24 mouse cellular contexts compared by ENCODE assay signal in the genomic region with DNA sequence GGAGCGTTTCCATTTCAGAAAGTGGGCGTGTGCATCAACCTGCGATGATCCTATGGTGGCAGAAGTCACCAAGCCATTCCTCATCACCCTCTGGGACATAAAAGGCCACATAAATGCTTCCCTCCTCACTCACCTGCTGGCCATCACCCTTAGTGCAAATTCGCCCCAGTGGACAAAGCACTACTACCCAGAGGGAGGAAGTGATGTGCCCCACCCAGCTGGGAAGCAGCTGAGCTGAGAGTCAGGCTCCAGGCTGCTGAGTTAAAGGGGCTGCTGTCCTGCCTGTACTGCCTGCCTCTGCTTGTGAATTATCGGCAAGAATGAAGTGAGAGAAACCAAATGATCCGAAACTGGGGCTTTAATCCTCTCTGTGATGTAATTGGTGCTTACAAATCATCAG. TPM values are rescaled to one million over a fixed set of nuclear protein-coding genes. Genes with fewer than 3 reads are reported as not detected.
DNase-seq lines count a peak whose midpoint lies in the region; ATAC-seq and TF ChIP-seq lines count a peak whose summit lies in the region.
"Had no signal": no experiment of that assay in that cellular context is flagged by ENCODE, and none has a peak within 500 bp of the region (broad histone marks: within the 10 kb centered on the region; RNA-seq: fewer than 3 reads in every experiment).

No protein-coding gene starts in this region.

- no peak for DNase-seq in heart, embryonic 10.5 days (ENCODE audit: low spot score)
- DNase-seq in heart, postnatal 25 days (ENCODE audit: low spot score), result no peak
- no peak for DNase-seq in lung, postnatal 25 days (ENCODE audit: low spot score)
- DNase-seq in liver, embryonic 14.5 days (ENCODE audit: low read depth in 3 of 3, low spot score in 3 of 3), result no peak
- DNase-seq in stomach, postnatal 0 days (ENCODE audit: low spot score), result peak; percentile 25
- DNase-seq in ovary, postnatal 10 days (ENCODE audit: low spot score), result no peak
- no peak for DNase-seq in c-Kit-positive CD71-positive TER-119-positive erythroid progenitor cells, embryonic 14.5 days (ENCODE audit: low spot score)
- DNase-seq: adrenal gland, postnatal 14 days; cerebellum, postnatal 10 days; gastrocnemius, postnatal 25 days; heart, postnatal 14 days; kidney, adult 18-20 months; layer of hippocampus, adult 9-11 months; midbrain, embryonic 14.5 days; right cerebral cortex, postnatal 14 days; thymus, postnatal 25 days had no signal

- intact Hi-C loops in heart, postnatal 25 days (cut with DNase I), result no loop called here

- peak overlapping the region; percentile 66; the same call in 1 of the 2 replicates for H3K27ac ChIP-seq in heart, embryonic 10.5 days
- H3K27ac ChIP-seq in lung, embryonic 15.5 days, result no peak overlapping the region
- H3K27ac ChIP-seq in liver, embryonic 14.5 days, result no peak overlapping the region
- H3K27ac ChIP-seq in stomach, postnatal 0 days (replicated peaks), result no peak overlapping the region
- H3K27ac ChIP-seq: embryonic facial prominence, embryonic 12.5 days; forebrain, embryonic 15.5 days; heart, embryonic 13.5 days; hindbrain, embryonic 14.5 days had no signal

- WGBS in heart, embryonic 10.5 days, result 74% methylated on average over 6 of the region's 6 CpGs
- 72% methylated on average over 6 of the region's 6 CpGs for WGBS in lung, embryonic 15.5 days
- 32% methylated on average over 6 of the region's 6 CpGs for WGBS in liver, embryonic 14.5 days (ENCODE audit: insufficient replicate concordance)
- WGBS in stomach, postnatal 0 days, result 68% methylated on average over 6 of the region's 6 CpGs

- no peak overlapping the region for H3K4me3 ChIP-seq in heart, embryonic 10.5 days
- H3K4me3 ChIP-seq in lung, embryonic 15.5 days, result no peak overlapping the region
- H3K4me3 ChIP-seq in liver, embryonic 14.5 days (ENCODE audit: insufficient read depth in 1 of 2, low read depth in 2 of 2, low read length in 2 of 2), result no peak overlapping the region
- no peak overlapping the region for H3K4me3 ChIP-seq in stomach, postnatal 0 days (ENCODE audit: low read depth, low read length)
- H3K4me3 ChIP-seq: embryonic facial prominence, embryonic 12.5 days; erythroblast, embryonic 14.5 days; forebrain, embryonic 15.5 days; heart, embryonic 13.5 days had no signal

- H3K4me1 ChIP-seq in heart, embryonic 10.5 days, result peaks cover 16% of the 10 kb centered on the region
- 0 out of 2 replicates have a peak, but pooled peaks cover 5% of the 10 kb centered on the region for H3K4me1 ChIP-seq in lung, embryonic 15.5 days
- peaks cover 26 to 42% of the 10 kb centered on the region in 2 experiments for H3K4me1 ChIP-seq in liver, embryonic 14.5 days (replicated peaks; ENCODE audit: control insufficient read depth in 2 of 2, insufficient read depth in 2 of 2, low read length in 1 of 2)
- H3K4me1 ChIP-seq in stomach, postnatal 0 days (replicated peaks; ENCODE audit: control insufficient read depth, insufficient read depth), result 0 out of 2 replicates have a peak, but pooled peaks cover 5% of the 10 kb centered on the region
- H3K4me1 ChIP-seq: forebrain, embryonic 15.5 days had no signal

- ATAC-seq in lung, embryonic 15.5 days (ENCODE audit: borderline replicate concordance, extremely low read depth, low FRiP score, low TSS enrichment), result peak; percentile 13; the same call in 1 of the 2 replicates
- peak; percentile 62; the same call in 1 of the 2 replicates for ATAC-seq in liver, embryonic 14.5 days (ENCODE audit: insufficient read depth)
- no peak for ATAC-seq in stomach, postnatal 0 days (ENCODE audit: low FRiP score, low TSS enrichment)
- ATAC-seq: CD4-positive, CD25-positive, alpha-beta regulatory T cell, adult 4 months; forebrain, embryonic 15.5 days; inflammation-experienced regulatory T-cells, adult 6 months had no signal

- H3K4me2 ChIP-seq in lung, embryonic 15.5 days, result no peak overlapping the region
- H3K4me2 ChIP-seq in liver, embryonic 14.5 days (ENCODE audit: low read depth), result peak overlapping the region; percentile 15; the same call in 1 of the 2 replicates
- no peak overlapping the region for H3K4me2 ChIP-seq in stomach, postnatal 0 days (replicated peaks; ENCODE audit: low read depth)
- H3K4me2 ChIP-seq: embryonic facial prominence, embryonic 12.5 days; forebrain, embryonic 15.5 days; heart, embryonic 13.5 days; hindbrain, embryonic 14.5 days had no signal

- no peaks in the 10 kb centered on the region for H3K36me3 ChIP-seq in heart, embryonic 10.5 days
- no peaks in the 10 kb centered on the region for H3K36me3 ChIP-seq in lung, embryonic 15.5 days
- no peaks in the 10 kb centered on the region for H3K36me3 ChIP-seq in liver, embryonic 14.5 days (replicated peaks; ENCODE audit: control insufficient read depth, insufficient read depth, low read depth)
- H3K36me3 ChIP-seq in stomach, postnatal 0 days (ENCODE audit: control insufficient read depth, insufficient read depth, low read length), result no peaks in the 10 kb centered on the region
- H3K36me3 ChIP-seq: embryonic facial prominence, embryonic 12.5 days; forebrain, embryonic 15.5 days; heart, embryonic 13.5 days had no signal

- no peak overlapping the region for H3K9ac ChIP-seq in lung, embryonic 15.5 days
- H3K9ac ChIP-seq in liver, embryonic 14.5 days (replicated peaks), result 0 out of 2 replicates have a peak overlapping the region, but pooled peaks have one; percentile 31
- H3K9ac ChIP-seq in stomach, postnatal 0 days (ENCODE audit: low read length), result no peak overlapping the region
- H3K9ac ChIP-seq: embryonic facial prominence, embryonic 12.5 days; forebrain, embryonic 15.5 days; heart, embryonic 13.5 days; hindbrain, embryonic 14.5 days had no signal

- no peak for TF ChIP-seq EP300 in liver, embryonic 14.5 days (IDR thresholded peaks at IDR 0.05; ENCODE audit: low read depth)
- no peak for TF ChIP-seq EP300 in stomach, postnatal 0 days (optimal IDR thresholded peaks at IDR 0.05)

- H3K27me3 ChIP-seq in heart, embryonic 10.5 days (ENCODE audit: insufficient read depth, poor library complexity, severe bottlenecking), result no peaks in the 10 kb centered on the region
- H3K27me3 ChIP-seq in lung, embryonic 15.5 days, result no peaks in the 10 kb centered on the region
- H3K27me3 ChIP-seq in liver, embryonic 14.5 days (ENCODE audit: control insufficient read depth, insufficient read depth, low read length), result no peaks in the 10 kb centered on the region
- no peaks in the 10 kb centered on the region for H3K27me3 ChIP-seq in stomach, postnatal 0 days (ENCODE audit: control insufficient read depth, insufficient read depth, low read length)
- H3K27me3 ChIP-seq: embryonic facial prominence, embryonic 12.5 days; forebrain, embryonic 15.5 days; heart, embryonic 13.5 days had no signal

- no peaks in the 10 kb centered on the region for H3K9me3 ChIP-seq in heart, embryonic 10.5 days
- H3K9me3 ChIP-seq in lung, embryonic 15.5 days, result no peaks in the 10 kb centered on the region
- no peaks in the 10 kb centered on the region for H3K9me3 ChIP-seq in liver, embryonic 14.5 days (ENCODE audit: control insufficient read depth, low read length)
- no peaks in the 10 kb centered on the region for H3K9me3 ChIP-seq in stomach, postnatal 0 days (ENCODE audit: control insufficient read depth, low read length)
- H3K9me3 ChIP-seq: embryonic facial prominence, embryonic 12.5 days; forebrain, embryonic 15.5 days; heart, embryonic 13.5 days had no signal

- no peak; the same call in 1 of the 2 replicates for TF ChIP-seq CTCF in liver, embryonic 14.5 days (IDR thresholded peaks at IDR 0.05; ENCODE audit: low read depth)
- TF ChIP-seq CTCF in stomach, postnatal 0 days (IDR thresholded peaks at IDR 0.05; ENCODE audit: low read depth), result no peak

RNA-seq across cellular contexts. Expression of gene Bpgm, which starts 49.9 kb away (rescaled TPM):
- 54.3 and 59.3 TPM in 2 replicates for polyA plus RNA-seq in heart, embryonic 10.5 days (2016; fragmentation: Nextera tagmentation; extraction: Ambion mirVana)
- total RNA-seq in heart, postnatal 25 days (2021), result 100 to 1,000 TPM in 1 of 2 experiments, 10 to 100 TPM in 1; 63.5 to 103 TPM
- polyA plus RNA-seq in lung, embryonic 15.5 days (2015; fragmentation: Nextera tagmentation; extraction: Ambion mirVana), result 65.7 and 66.7 TPM in 2 replicates
- polyA plus RNA-seq in liver, embryonic 14.5 days (2012; rRNA removed), result 84.9 and 140 TPM in 2 replicates
- 136 and 143 TPM in 2 replicates for polyA plus RNA-seq in liver, embryonic 14.5 days (2014; fragmentation: Nextera tagmentation; extraction: Ambion mirVana)
- 25.5 and 30.1 TPM in 2 replicates for polyA plus RNA-seq in stomach, postnatal 0 days (2015; fragmentation: Nextera tagmentation; extraction: Ambion mirVana)
